Mouse (Mus musculus) thymus, adult 18-20 months (tissue): ENCODE data around the gene Olfr48.

Experiments used
- DNase-seq, 2 experiments: peaks; one replicate each; pipeline ENCODE4 v3.0.0; 2022; ENCODE audit warnings: mixed read lengths in 2 of 2

The Olfr48 gene

DNA sequence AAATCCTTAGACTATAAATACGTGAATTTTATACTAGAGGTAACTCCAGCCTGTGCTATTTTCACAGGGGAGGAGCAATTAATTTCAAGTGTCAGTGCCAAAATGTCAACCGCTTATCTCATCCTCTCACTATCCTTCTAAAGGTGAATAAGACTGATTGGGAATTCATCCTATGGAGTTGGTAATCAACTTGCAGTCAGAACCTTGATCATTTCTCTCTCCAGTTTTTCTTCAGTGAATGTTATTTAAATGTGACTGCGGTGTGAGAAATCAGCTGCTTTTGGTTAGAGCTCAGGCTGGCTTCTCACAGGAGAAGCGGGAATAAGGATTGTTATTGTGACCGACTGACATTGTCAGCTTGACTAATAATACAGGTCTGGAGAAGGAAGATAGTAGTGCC is at the start of gene Olfr48:
TSS of gene Olfr48 (minus strand) at position 101 of the 400 bp plus-strand sequence.
- no peak for DNase-seq

DNA sequence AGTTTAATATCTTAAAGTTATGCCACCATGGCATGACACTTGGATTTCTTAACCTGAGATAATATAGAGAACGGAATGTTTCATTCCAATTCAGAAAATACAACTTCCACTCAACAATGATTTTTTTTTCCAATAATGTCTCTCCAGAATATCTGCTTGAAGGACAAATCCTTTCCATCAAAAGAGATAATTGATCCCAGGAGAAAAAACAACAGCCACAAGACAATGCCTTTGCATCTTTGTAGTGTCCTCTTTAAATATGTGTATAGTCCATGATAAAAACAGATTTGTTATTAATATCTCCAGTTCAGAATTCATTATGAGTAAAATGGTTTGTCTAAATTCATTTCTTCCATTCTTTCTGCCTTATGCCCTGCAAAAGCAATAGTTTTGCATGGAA is 30.1 kb upstream of the Olfr48 start, which contains the start of gene Olfr1257:
TSS of gene Olfr1257 (plus strand) at position 301 of the 400 bp plus-strand sequence.
- no peak for DNase-seq

- no peak for DNase-seq
Measured at GRCm38 (mm10) chr2:89849230-89849629, 1.2 kb upstream of the Olfr48 start.

- no peak for DNase-seq
Measured at GRCm38 (mm10) chr2:89841455-89841854, 6.5 kb downstream of the Olfr48 start, which contains the start of gene Olfr1256. Olfr1256 (minus strand) TSS chr2:89841555.

- DNase-seq = no peak
Measured at GRCm38 (mm10) chr2:89820216-89820615, 27.8 kb downstream of the Olfr48 start.

- DNase-seq = no peak
Measured at GRCm38 (mm10) chr2:89811751-89812150, 36.3 kb downstream of the Olfr48 start, which contains the start of gene Olfr1255. Olfr1255 (plus strand) TSS chr2:89812051.

DNA sequence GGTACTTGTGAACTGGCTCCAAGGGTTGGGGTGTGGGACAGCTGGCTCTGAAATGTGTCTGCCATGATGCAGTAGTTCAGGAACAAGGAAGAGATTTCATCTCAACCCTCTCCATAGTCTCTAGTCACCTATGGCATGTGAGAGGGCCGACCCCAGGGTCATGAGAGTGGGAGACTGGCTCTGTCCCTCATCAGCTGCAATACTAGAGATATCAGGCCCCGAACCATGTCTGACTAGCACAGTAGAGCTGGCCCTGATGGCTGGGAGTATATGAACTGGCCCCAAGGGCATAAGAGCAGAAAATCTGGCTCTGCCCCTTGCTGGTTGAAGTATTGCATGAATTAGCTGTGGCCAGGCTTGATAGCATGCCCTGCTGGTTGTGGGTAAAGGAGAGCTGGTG is 37.3 kb downstream of the Olfr48 start:
- DNase-seq = no peak

DNA sequence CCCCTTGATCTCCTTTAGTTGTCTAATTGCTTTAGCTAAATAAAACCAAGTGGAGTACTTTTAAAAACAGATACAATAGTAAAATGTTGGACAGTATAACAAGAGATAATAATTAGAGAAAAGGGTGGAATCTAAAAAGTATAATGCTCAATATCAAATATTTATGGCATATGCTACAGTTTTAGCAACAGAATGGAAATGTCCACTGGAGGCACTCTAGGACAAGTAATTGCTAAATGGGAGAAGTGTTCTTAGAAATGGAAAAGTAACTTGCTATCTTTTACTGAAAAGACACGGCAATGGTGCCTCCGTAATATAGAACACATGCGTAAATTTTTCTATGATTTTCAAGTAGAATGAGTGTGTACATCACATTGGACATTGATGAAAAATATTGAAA is 48.4 kb downstream of the Olfr48 start:
- no peak for DNase-seq

GRCm38 (mm10) chr2:89793519-89793918 is 54.5 kb downstream of the Olfr48 start, which contains the start of gene Olfr1254:
Olfr1254 (minus strand) TSS chr2:89793619.
- no peak for DNase-seq
